Mouse (Mus musculus) cerebellum, adult 2 months (tissue): ENCODE data around the gene Lhx2. TPM values are rescaled to one million over a fixed set of nuclear protein-coding genes. Genes with fewer than 3 reads are reported as not detected.

Experiments
- DNase-seq, 2 experiments: peaks; one replicate each; pipeline ENCODE4 v3.0.0; 2021
- H3K27ac ChIP-seq: fragments of 200-500 bp; 2 replicates; pipeline ENCODE4 v1.5.1; 2012; ENCODE audit warnings: low read length, control low read depth, inconsistent platforms; ENCODE audit not compliant: insufficient read depth
- H3K27me3 ChIP-seq: fragments of 200-500 bp; 2 replicates; pipeline ENCODE4 v1.6.1; 2012; ENCODE audit warnings: inconsistent platforms, mild to moderate bottlenecking, low read length, moderate library complexity; ENCODE audit not compliant: control insufficient read depth, insufficient read depth
- H3K4me1 ChIP-seq: fragments of 200-500 bp; 2 replicates; pipeline ENCODE4 v1.6.1; 2011; ENCODE audit warnings: low read length; ENCODE audit not compliant: control insufficient read depth, insufficient read depth
- H3K4me3 ChIP-seq: fragments of 200-500 bp; replicated peaks from 2 replicates; pipeline ENCODE3; 2011; ENCODE audit warnings: mild to moderate bottlenecking, low read depth, low read length, control low read depth; ENCODE audit not compliant: insufficient read depth
- CTCF ChIP-seq: fragments of 200-500 bp; IDR thresholded peaks from 2 replicates; pipeline ENCODE4 v1.5.1; 2011; ENCODE audit warnings: low read depth, mild to moderate bottlenecking, control low read depth, low read length, moderate library complexity, borderline replicate concordance; ENCODE audit not compliant: insufficient read depth
- POLR2A ChIP-seq: fragments of 200-500 bp; IDR thresholded peaks from 2 replicates; pipeline ENCODE4 v1.6.1; 2011; ENCODE audit warnings: low read length, control low read depth, borderline replicate concordance; ENCODE audit not compliant: insufficient read depth
- WGBS: fragments of 180-500 bp; shearing (Covaris S2); methylation state at CpG from one replicate; pipeline ENCODE4 v1.1.7; 2018; 5-methylcytosine and 5-hydroxymethylcytosine counted together
- polyA plus RNA-seq: library from polyadenylated mRNA; depleted of rRNA; stranded (reverse); fragments of >200 nt; gene quantifications from 2 replicates; pipeline ENCODE4 v1.2.3, GENCODE M21; 2012

The Lhx2 gene
- polyA plus RNA-seq, 1 experiment = 3.5 TPM

- DNase-seq = no peak
- 51% methylated on average over 4 of the region's 4 CpGs for WGBS
- TF ChIP-seq POLR2A (no peak), CTCF (no peak)
- Histone ChIP-seq H3K27me3 (no peaks in the 10 kb centered on the region), H3K4me3 (no peak overlapping the region), H3K4me1 (no peaks in the 10 kb centered on the region), H3K27ac (no peak overlapping the region)
Observed at GRCm38 (mm10) chr2:38320911-38321310, 18.2 kb upstream of the Lhx2 start.

DNA sequence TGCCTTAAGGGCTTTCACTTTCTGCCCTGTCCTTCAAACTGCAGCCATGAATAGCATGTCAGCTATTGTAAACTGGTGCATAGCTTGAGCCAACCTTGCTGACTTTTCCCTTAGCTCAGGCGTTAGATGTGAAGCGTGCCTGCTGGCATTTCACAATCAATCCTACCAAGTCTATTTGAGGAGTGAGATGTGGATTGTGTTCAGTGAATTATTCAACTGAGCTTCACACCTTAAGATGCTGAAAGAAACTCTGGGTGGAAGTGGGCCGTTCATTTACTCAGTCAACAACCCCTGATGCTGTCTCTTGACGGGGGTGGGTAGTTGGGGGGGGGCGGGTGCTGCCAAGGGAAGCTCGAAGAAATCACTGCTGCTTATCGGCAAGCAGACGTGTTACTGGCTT, 15.7 kb upstream of the Lhx2 start:
- H3K27ac ChIP-seq = no peak overlapping the region
- 65% methylated on average over 8 of the region's 8 CpGs for WGBS
- no peaks in the 10 kb centered on the region for H3K27me3 ChIP-seq
- H3K4me3 ChIP-seq = no peak overlapping the region
- no peak for DNase-seq
- no peak for TF ChIP-seq CTCF
- no peak for TF ChIP-seq POLR2A
- no peaks in the 10 kb centered on the region for H3K4me1 ChIP-seq

DNA sequence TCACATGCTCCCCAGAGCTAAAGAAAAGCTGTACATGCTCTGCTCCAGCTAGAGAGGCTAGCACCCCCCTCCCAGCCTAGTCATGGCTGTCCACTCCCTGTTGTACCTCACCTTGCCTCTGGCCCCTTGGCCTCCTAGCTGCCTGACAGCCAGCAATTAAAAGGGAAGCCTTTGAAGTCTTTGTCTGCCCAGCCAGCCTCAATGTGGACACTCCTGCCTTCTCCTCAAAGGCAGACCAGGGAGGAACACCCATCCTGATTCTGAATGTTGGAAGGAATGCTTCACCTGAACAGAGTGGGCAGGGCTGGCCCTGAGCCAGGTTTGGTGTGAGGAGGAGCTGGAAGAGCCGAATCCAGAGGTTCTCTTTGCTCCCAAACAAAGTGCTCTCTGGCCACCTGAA, 12.4 kb upstream of the Lhx2 start:
- 50% methylated on average over 1 of the region's 1 CpGs for WGBS
- DNase-seq = no peak
- Histone ChIP-seq H3K4me3 (no peak overlapping the region), H3K27me3 (no peaks in the 10 kb centered on the region), H3K4me1 (no peaks in the 10 kb centered on the region), H3K27ac (no peak overlapping the region)
- TF ChIP-seq POLR2A = no peak
- TF ChIP-seq CTCF = no peak

DNA sequence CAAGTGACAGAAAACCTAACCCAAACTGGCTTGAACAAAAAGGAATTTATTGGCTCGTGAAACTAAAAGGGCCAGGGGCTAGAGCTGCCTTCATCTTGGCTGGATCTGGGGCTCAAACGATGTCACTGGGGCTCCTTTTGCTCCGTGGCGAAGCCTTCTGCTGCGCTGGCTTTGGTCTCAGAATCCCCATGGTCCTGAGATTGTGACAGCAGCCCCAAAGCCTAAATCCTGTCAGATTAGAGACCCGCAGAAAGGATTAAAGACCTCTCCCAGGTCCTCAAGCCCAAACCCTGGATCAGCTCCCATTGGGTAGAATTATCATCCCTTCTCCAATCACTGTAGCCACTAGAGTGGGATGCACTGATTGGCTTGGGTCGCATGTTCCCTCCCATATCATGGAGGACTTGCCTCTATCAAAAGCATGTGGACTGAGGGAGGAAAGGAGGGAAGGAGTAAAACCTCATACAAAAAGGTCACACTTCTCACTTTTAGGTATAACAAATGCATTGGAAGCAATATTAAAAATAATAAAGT, 5.4 kb upstream of the Lhx2 start:
- TF ChIP-seq POLR2A (no peak), CTCF (no peak)
- WGBS = 37% methylated on average over 7 of the region's 7 CpGs

GRCm38 (mm10) chr2:38336606-38337005, 2.5 kb upstream of the Lhx2 start:
- 14% methylated on average over 17 of the region's 17 CpGs for WGBS
- DNase-seq = no peak
- Histone ChIP-seq H3K4me1 (no peaks in the 10 kb centered on the region; the same call in 1 of the 2 replicates), H3K27ac (no peak overlapping the region), H3K4me3 (no peak overlapping the region), H3K27me3 (peaks cover 10% of the 10 kb centered on the region; the same call in 1 of the 2 replicates)
- TF ChIP-seq POLR2A (no peak), CTCF (no peak)

More for the DNA sequence above, 5.4 kb upstream of the Lhx2 start:
- H3K4me1 ChIP-seq = no peaks in the 10 kb centered on the region
- DNase-seq = no peak
- peaks cover 1% of the 10 kb centered on the region; the same call in 1 of the 2 replicates for H3K27me3 ChIP-seq
- H3K27ac ChIP-seq = no peak overlapping the region
- H3K4me3 ChIP-seq = no peak overlapping the region

DNA sequence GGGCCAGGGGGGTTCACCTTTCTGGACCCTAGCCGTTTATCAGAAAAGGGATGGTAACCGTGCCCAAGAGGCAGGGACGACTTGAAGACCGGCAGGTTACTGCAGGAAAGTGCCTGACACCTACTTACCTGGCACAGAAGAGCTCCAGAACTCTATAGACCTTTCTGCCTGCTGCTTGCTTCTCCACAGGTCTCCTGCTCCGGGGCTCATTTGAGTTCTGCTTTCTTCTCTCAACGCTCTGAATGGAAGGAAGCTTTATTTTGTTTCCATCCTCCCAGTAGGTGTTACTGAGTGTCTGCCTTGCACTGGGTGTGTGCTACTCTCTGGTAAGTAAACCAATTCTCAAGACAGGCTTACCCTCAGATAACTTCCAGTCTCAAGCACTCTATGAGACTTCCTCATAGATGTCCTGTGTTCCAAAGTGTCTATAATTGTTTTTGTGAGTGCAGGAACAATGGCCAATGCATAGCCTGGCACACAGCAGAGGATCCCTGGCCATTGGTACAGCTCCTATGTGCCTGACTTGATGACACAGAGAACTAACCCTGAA, 1.9 kb upstream of the Lhx2 start:
- H3K4me3 ChIP-seq = no peak overlapping the region
- no peaks in the 10 kb centered on the region; the same call in 1 of the 2 replicates for H3K4me1 ChIP-seq
- TF ChIP-seq CTCF = no peak
- TF ChIP-seq POLR2A = no peak
- DNase-seq = no peak
- 19% methylated on average over 6 of the region's 6 CpGs for WGBS
- H3K27ac ChIP-seq = no peak overlapping the region
- peaks cover 10% of the 10 kb centered on the region; the same call in 1 of the 2 replicates for H3K27me3 ChIP-seq

DNA sequence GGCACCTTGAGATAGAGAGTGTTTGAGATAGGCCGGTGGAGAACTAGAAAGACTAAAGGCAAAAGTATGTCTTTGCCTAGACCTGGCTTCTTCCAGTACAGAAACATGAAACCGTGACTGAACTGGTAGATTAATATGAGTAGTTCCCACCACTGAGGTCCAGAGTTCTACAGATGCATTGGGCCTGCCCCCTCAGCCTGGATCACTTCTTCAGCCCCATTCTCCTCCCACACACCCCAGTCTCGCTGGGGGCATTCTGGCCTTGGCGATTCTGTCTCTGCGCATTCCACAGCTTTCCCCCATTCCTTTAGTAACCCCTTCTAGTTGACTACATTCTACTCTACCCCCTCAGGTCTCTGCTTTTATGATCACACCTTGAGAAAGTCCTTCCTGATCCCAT, 1.4 kb upstream of the Lhx2 start:
- 74% methylated on average over 5 of the region's 5 CpGs for whole genome bisulfite sequencing
- Histone ChIP-seq H3K27ac (no peak overlapping the region), H3K4me3 (no peak overlapping the region), H3K4me1 (no peaks in the 10 kb centered on the region; the same call in 1 of the 2 replicates), H3K27me3 (peaks cover 10% of the 10 kb centered on the region; the same call in 1 of the 2 replicates)
- DNase-seq = no peak
- TF ChIP-seq CTCF (no peak), POLR2A (no peak)

- Histone ChIP-seq H3K27ac (no peak overlapping the region), H3K4me1 (no peaks in the 10 kb centered on the region; the same call in 1 of the 2 replicates), H3K27me3 (peaks cover 10% of the 10 kb centered on the region; the same call in 1 of the 2 replicates), H3K4me3 (no peak overlapping the region)
- no peak for DNase-seq
- WGBS = 34% methylated on average over 5 of the region's 5 CpGs
- TF ChIP-seq CTCF = no peak
- TF ChIP-seq POLR2A = no peak
Observed at GRCm38 (mm10) chr2:38338348-38338932, 641 bp upstream of the Lhx2 start.
